Mouse (Mus musculus) hindbrain, embryonic 14.5 days (tissue): ENCODE data around the gene Hes6. TPM values are rescaled to one million over a fixed set of nuclear protein-coding genes. Genes with fewer than 3 reads are reported as not detected.

ENCODE experiments used
- ATAC-seq: fragments of 200-750 bp; cut with Nextera tagmentation; 2 replicates; pipeline ENCODE4 v1.8.0; 2017; ENCODE audit warnings: moderate number of reproducible peaks, mild to moderate bottlenecking, moderate TSS enrichment, moderate library complexity; ENCODE audit not compliant: low FRiP score
- DNase-seq: peaks from one replicate; pipeline ENCODE4 v3.0.0-alpha.2; 2015; ENCODE audit warnings: low spot score
- H3K27ac ChIP-seq: fragments of 300-500 bp; sonication (generic); 2 replicates; pipeline ENCODE4 v1.5.1; 2014; ENCODE audit warnings: mild to moderate bottlenecking, moderate library complexity
- H3K27me3 ChIP-seq: fragments of 300-500 bp; sonication (generic); 2 replicates; pipeline ENCODE4 v1.6.1; 2014; ENCODE audit warnings: mild to moderate bottlenecking, low read length, mixed read lengths; ENCODE audit not compliant: control insufficient read depth, insufficient read depth
- H3K36me3 ChIP-seq: fragments of 300-500 bp; sonication (generic); replicated peaks from 2 replicates; pipeline ENCODE4 v1.6.1; 2014; ENCODE audit not compliant: control insufficient read depth, insufficient read depth
- H3K4me1 ChIP-seq: fragments of 300-500 bp; sonication (generic); replicated peaks from 2 replicates; pipeline ENCODE4 v1.6.1; 2014; ENCODE audit warnings: antibody characterized with exemption, low read length, mixed read lengths; ENCODE audit not compliant: control insufficient read depth, insufficient read depth
- H3K4me2 ChIP-seq: fragments of 300-500 bp; sonication (generic); replicated peaks from 2 replicates; pipeline ENCODE4 v1.6.1; 2014; ENCODE audit warnings: mild to moderate bottlenecking, moderate library complexity
- H3K4me3 ChIP-seq: fragments of 300-500 bp; sonication (generic); replicated peaks from 2 replicates; pipeline ENCODE4 v1.5.1; 2014; ENCODE audit warnings: mild to moderate bottlenecking, low read length
- H3K9ac ChIP-seq: fragments of 300-500 bp; sonication (generic); 2 replicates; pipeline ENCODE4 v1.6.1; 2014
- H3K9me3 ChIP-seq: fragments of 300-500 bp; sonication (generic); 2 replicates; pipeline ENCODE4 v1.6.1; 2016; ENCODE audit warnings: low read length; ENCODE audit not compliant: control insufficient read depth
- WGBS: fragments of 180-500 bp; shearing (Covaris S2); extraction: QIAGEN DNeasy Blood & Tissue Kit; methylation state at CpG from one replicate; pipeline ENCODE4 v1.1.7; 2014; 5-methylcytosine and 5-hydroxymethylcytosine counted together
- polyA plus RNA-seq: library from polyadenylated mRNA; unstranded; fragments of >200 nt; fragmentation: Nextera tagmentation; extraction: Ambion mirVana; gene quantifications from 2 replicates; pipeline ENCODE4 v1.2.1, GENCODE M21; 2014

The Hes6 gene
- polyA plus RNA-seq, 1 experiment from 2014 or later, result 125 TPM

DNA sequence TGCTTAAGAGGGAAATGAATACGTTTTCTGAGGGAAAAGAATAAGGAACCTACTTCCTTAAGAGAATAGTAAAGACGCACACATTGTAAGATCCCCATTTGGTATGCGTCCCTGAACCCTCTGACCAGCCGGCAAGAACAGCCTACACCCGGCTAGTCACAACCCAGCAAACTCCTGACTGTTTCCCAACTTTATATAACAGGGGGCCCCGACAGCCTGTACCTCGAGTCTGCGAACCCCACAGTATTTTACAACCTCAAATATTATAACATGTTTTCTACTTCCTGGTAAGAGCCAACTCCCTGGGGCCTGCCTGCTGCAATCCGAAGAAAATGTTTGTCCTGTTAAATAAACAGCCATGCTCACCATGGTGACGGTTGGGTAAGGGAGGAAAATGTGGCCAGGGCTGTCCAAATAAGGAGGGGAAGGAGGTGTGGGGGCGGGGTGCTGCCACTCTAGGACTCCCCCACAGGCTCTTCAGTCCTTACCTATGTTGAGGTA, 42.5 kb upstream of the Hes6 start:
- no peaks in the 10 kb centered on the region for H3K27me3 ChIP-seq
- peaks cover 34% of the 10 kb centered on the region for H3K4me1 ChIP-seq
- H3K27ac ChIP-seq, result peak overlapping the region; percentile 63
- no peak overlapping the region for H3K4me3 ChIP-seq
- DNase-seq (peak; percentile 46), ATAC-seq (no peak)
- H3K9me3 ChIP-seq, result no peaks in the 10 kb centered on the region
- no peak overlapping the region; the same call in 1 of the 2 replicates for H3K9ac ChIP-seq
- H3K36me3 ChIP-seq, result no peaks in the 10 kb centered on the region
- 23% methylated on average over 11 of the region's 11 CpGs for WGBS
- H3K4me2 ChIP-seq, result peak overlapping the region; percentile 76

- Histone ChIP-seq H3K27ac (peak overlapping the region; percentile 63; the same call in 1 of the 2 replicates), H3K4me1 (peaks cover 34% of the 10 kb centered on the region), H3K9ac (no peak overlapping the region), H3K4me3 (no peak overlapping the region), H3K36me3 (no peaks in the 10 kb centered on the region), H3K9me3 (no peaks in the 10 kb centered on the region), H3K27me3 (no peaks in the 10 kb centered on the region), H3K4me2 (peak overlapping the region; percentile 76; the same call in 1 of the 2 replicates)
- DNase-seq, result peak; percentile 26
- ATAC-seq, result no peak
- 42% methylated on average over 7 of the region's 7 CpGs for WGBS
Measured at GRCm38 (mm10) chr1:91455661-91456161, 41.9 kb upstream of the Hes6 start.

DNA sequence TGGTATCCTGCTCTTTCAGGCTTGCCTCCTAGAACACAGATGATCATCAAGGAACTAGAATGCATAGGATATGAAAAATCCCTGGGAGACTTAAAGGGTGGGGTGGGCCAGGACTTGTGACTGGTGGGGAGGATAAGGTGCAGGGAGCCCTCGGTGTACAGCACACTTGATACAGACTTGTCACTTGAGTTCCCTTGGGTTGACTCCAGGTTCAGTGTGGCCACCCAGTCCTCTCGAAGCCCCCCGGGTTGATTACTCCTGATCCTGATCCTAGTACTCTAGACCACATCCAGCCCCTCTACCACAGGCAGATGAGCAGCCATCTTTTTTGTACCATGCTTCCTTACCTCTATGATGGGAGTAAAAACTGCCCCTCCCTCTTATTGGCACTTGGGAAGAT, 41.1 kb upstream of the Hes6 start:
- no peak overlapping the region for H3K4me3 ChIP-seq
- WGBS, result 95% methylated on average over 3 of the region's 3 CpGs
- no peak for ATAC-seq
- H3K4me2 ChIP-seq, result no peak overlapping the region
- H3K27ac ChIP-seq, result no peak overlapping the region
- no peaks in the 10 kb centered on the region for H3K9me3 ChIP-seq
- H3K9ac ChIP-seq, result no peak overlapping the region
- peaks cover 29% of the 10 kb centered on the region for H3K4me1 ChIP-seq
- no peak for DNase-seq
- H3K27me3 ChIP-seq, result no peaks in the 10 kb centered on the region
- peaks cover 6% of the 10 kb centered on the region; the same call in 1 of the 2 replicates for H3K36me3 ChIP-seq

GRCm38 (mm10) chr1:91454366-91454765, 40.5 kb upstream of the Hes6 start:
- Histone ChIP-seq H3K9ac (no peak overlapping the region), H3K27me3 (no peaks in the 10 kb centered on the region), H3K4me3 (no peak overlapping the region), H3K4me2 (no peak overlapping the region), H3K27ac (no peak overlapping the region), H3K4me1 (peaks cover 29% of the 10 kb centered on the region), H3K36me3 (peaks cover 10% of the 10 kb centered on the region), H3K9me3 (no peaks in the 10 kb centered on the region)
- ATAC-seq, result no peak
- 93% methylated on average over 3 of the region's 3 CpGs for WGBS
- no peak for DNase-seq

GRCm38 (mm10) chr1:91453932-91454331, 40.1 kb upstream of the Hes6 start:
- ATAC-seq, result no peak
- no peak overlapping the region for H3K9ac ChIP-seq
- 80% methylated on average over 9 of the region's 9 CpGs for WGBS

DNA sequence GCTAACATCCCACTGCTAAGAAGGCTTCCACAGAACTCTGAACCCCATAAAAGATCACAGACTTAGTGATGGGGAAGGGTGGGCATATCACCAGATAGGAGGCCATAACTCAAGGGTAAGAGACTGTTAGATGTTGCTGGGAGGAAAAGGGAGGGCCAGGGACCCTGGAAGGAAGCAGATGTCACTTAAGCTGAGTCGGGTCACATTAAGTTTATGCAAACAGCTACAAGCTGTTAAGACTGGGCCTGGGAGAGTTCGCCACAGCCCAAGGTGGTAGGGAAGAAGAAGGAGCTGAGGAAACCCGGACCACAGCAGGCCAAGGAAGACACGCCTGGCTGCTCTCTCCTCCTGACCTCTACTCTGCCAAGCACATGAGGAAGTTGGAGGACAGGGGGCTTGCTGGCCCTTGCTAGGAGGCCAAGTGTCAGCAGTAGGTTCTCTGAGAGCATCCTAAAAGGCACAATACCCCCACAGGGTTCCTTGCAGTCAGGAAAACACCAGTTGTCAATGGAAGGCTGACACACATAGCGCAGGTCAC, 37.8 kb upstream of the Hes6 start:
- H3K4me2 ChIP-seq, result no peak overlapping the region
- no peaks in the 10 kb centered on the region for H3K9me3 ChIP-seq
- H3K27ac ChIP-seq, result no peak overlapping the region
- H3K36me3 ChIP-seq, result peaks cover 32% of the 10 kb centered on the region
- H3K4me3 ChIP-seq, result no peak overlapping the region
- peaks cover 10% of the 10 kb centered on the region for H3K4me1 ChIP-seq
- ATAC-seq, result no peak
- WGBS, result 79% methylated on average over 5 of the region's 5 CpGs
- no peak for DNase-seq
- no peak overlapping the region for H3K9ac ChIP-seq
- no peaks in the 10 kb centered on the region for H3K27me3 ChIP-seq

More at GRCm38 (mm10) chr1:91453932-91454331, 40.1 kb upstream of the Hes6 start:
- Histone ChIP-seq H3K27me3 (no peaks in the 10 kb centered on the region), H3K4me1 (peaks cover 29% of the 10 kb centered on the region), H3K4me2 (no peak overlapping the region), H3K9me3 (no peaks in the 10 kb centered on the region), H3K36me3 (peaks cover 14% of the 10 kb centered on the region), H3K27ac (no peak overlapping the region), H3K4me3 (no peak overlapping the region)
- DNase-seq, result no peak

DNA sequence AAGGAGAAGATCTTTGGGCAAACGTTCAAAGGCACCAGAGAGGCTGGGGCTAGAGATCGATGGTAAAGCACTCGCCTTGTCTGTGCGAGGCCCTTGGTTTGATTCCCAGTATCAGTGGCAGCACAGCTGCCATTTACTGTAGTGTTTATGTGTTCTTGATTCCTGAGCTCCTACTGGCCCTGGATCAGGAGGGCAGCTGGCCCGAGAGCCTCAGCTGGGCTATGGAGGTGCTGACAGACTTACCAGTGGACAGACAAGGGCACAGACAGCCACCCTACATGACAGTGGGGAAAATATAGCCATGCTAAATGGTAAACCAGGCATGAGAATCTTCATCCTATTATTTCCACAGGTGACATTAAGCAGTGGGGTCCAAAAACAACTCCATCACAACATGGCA, 37.0 kb upstream of the Hes6 start:
- peaks cover 3% of the 10 kb centered on the region for H3K4me1 ChIP-seq
- no peak overlapping the region for H3K27ac ChIP-seq
- H3K27me3 ChIP-seq, result no peaks in the 10 kb centered on the region
- no peak overlapping the region for H3K4me2 ChIP-seq
- DNase-seq, result no peak
- 90% methylated on average over 5 of the region's 5 CpGs for WGBS
- H3K9ac ChIP-seq, result no peak overlapping the region
- no peak overlapping the region for H3K4me3 ChIP-seq
- no peaks in the 10 kb centered on the region for H3K9me3 ChIP-seq
- peaks cover 32% of the 10 kb centered on the region for H3K36me3 ChIP-seq
- ATAC-seq, result no peak

GRCm38 (mm10) chr1:91448688-91449087, 34.9 kb upstream of the Hes6 start:
- no peak overlapping the region for H3K4me3 ChIP-seq
- H3K4me1 ChIP-seq, result no peaks in the 10 kb centered on the region
- ATAC-seq, result no peak
- H3K36me3 ChIP-seq, result peaks cover 50% of the 10 kb centered on the region
- no peak for DNase-seq
- no peak overlapping the region for H3K4me2 ChIP-seq
- no peak overlapping the region for H3K27ac ChIP-seq
- WGBS, result 95% methylated on average over 10 of the region's 10 CpGs
- no peak overlapping the region for H3K9ac ChIP-seq
- no peaks in the 10 kb centered on the region for H3K27me3 ChIP-seq
- H3K9me3 ChIP-seq, result no peaks in the 10 kb centered on the region

- Histone ChIP-seq H3K27ac (no peak overlapping the region), H3K9ac (no peak overlapping the region), H3K36me3 (peaks cover 59% of the 10 kb centered on the region), H3K4me3 (no peak overlapping the region), H3K4me1 (no peaks in the 10 kb centered on the region), H3K4me2 (no peak overlapping the region), H3K9me3 (no peaks in the 10 kb centered on the region), H3K27me3 (no peaks in the 10 kb centered on the region)
- ATAC-seq (no peak), DNase-seq (no peak)
- 89% methylated on average over 4 of the region's 4 CpGs for WGBS
Measured at GRCm38 (mm10) chr1:91446511-91446910, 32.7 kb upstream of the Hes6 start.
